Mouse (Mus musculus) heart, adult 2 months (tissue): ENCODE measurements at regions not wholly inside any gene's neighbourhood (a gene's known extent, or its start where the extent isn't known, plus 50 kb on each side); places are given as distances from the start of the nearest gene placed in this dataset.

Experiments used
- CTCF ChIP-seq: fragments of 200-600 bp; IDR thresholded peaks from 2 replicates; pipeline ENCODE4 v1.8.1; 2022; ENCODE audit warnings: antibody characterized with exemption, mild to moderate bottlenecking, moderate library complexity
- EP300 ChIP-seq: fragments of 200-500 bp; IDR thresholded peaks from 2 replicates; pipeline ENCODE4 v1.6.1; 2011; ENCODE audit warnings: low read depth, low read length, control low read depth; ENCODE audit not compliant: insufficient read depth
- POLR2A ChIP-seq: fragments of 200-500 bp; IDR thresholded peaks from 2 replicates; pipeline ENCODE4 v1.6.1; 2011; ENCODE audit warnings: mild to moderate bottlenecking, low read depth, low read length, control low read depth; ENCODE audit not compliant: insufficient read depth

DNA sequence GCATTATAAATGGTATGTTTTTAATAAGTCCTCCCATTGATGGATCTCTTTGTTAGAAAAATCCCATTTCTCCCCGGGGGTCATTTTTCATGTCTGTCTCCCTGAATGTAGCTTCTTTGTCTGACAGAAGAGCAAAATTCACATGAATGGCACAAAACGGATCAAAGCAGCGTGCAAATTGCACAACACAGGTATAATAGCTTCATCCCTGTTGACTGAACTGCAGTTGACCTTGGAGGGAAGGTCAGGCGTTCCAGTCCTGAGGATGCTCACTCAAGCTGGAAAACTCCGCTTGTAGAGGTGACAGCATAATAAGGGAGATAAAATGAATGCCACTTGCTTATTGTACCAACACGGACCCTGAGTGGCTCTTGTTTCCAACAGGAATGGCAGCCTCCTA lies 446.6 kb downstream of the Prim2 start:
- TF ChIP-seq CTCF, result no peak
- no peak for TF ChIP-seq POLR2A
- no peak for TF ChIP-seq EP300
